Mouse (Mus musculus): ENCODE data around the gene Olfr291.

Gene Olfr291

DNA sequence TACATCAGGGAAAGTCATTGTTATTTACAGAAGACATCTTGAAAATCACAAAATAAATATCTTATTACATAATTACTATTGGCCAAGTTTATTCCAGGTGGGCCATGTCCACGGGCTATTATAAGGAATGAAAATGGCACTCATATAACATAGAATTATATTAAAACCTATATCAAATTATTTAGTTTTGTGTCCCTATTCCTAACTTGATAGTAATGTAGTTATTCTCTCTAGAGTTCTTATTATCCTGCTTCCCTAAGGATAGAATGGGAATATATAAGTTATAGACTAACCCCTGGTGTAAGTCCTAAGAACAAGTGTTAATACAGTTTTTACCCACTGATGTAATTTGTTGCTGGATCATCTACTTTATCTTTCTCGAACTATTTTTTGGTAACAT, at the start of gene Olfr291:
Olfr291 (plus strand) TSS at position 301 of the 400 bp plus-strand sequence.
- WGBS, result 76% methylated on average over 2 of the region's 2 CpGs

- WGBS, result 51% methylated on average over 1 of the region's 1 CpGs
Observed at GRCm38 (mm10) chr7:84805224-84805623, 48.1 kb upstream of the Olfr291 start.

DNA sequence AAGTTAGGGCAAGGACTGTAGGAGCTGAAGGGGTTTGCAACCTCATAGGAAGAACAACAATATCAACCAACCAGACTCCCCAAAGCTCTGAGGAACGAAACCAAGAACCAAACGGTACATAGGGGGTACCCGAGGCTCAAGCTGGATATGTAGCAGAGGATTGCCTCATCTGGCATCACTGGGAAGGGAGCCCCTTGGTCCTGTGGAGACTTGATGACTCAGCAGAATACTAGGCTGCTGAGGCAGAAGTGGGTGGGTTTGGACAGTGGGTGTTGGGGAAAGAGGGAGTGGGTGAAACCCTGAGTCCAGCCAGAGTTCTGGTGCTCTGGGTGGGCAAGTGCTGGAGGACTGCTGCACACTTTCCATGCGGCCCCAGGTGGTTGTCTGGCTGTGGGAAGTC, 47.2 kb upstream of the Olfr291 start:
- 79% methylated on average over 4 of the region's 4 CpGs for WGBS

- WGBS, result 58% methylated on average over 1 of the region's 1 CpGs
Observed at GRCm38 (mm10) chr7:84884530-84884929, 31.2 kb downstream of the Olfr291 start.
